Mouse (Mus musculus) thymus, adult 18-20 months (tissue): Measurements from ENCODE around the gene Cmtm7.

ENCODE experiments used
- DNase-seq, 2 experiments: peaks; one replicate each; pipeline ENCODE4 v3.0.0; 2022; ENCODE audit warnings: mixed read lengths in 2 of 2

The Cmtm7 gene

DNA sequence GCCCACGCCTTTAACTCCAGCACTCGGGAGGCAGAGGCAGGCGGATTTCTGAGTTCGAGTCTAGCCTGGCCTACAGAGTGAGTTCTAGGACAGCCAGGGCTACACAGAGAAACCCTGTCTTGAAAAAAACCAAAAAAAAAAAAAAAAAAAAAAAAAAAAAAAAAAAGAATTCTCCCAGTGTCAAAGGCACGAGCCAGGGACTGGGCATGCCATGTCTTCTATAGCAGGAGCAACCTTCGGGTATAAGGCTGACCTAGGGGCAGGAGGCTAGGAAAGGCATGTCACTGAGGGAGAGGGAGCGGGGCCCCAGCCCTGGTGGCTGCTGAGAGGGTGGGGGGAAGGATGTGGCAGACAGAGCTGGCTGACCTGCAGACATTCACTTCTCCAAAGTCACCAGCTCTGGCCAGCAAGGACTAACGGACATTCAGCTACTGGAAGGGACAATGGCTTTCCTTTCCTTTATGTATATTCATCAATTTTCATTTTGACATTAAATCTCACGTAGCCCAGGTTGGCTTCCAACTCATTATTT lies 12.2 kb upstream of the Cmtm7 start:
- DNase-seq = no peak

- DNase-seq = no peak
These were observed 8.3 kb upstream of the Cmtm7 start for GRCm38 (mm10) chr9:114789989-114790388.

DNA sequence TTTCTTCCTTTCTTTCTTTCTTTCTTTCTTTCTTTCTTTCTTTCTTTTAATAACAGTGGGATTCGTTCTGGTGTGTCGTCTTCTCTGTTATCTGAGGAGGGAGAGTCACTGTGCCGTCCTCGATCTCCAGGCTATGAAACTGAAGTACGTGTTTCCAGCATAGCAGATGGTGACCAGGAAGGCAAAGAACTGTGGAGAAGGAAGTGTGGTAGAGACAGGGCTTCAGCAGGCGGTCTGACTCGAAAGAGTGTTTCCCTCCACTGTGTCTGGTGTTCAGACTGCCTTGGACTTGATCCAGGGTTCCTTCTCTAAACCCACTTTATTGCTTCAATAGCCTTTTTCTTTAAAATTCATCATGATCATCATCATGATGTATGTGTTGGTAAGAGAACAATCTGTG lies 7.9 kb upstream of the Cmtm7 start:
- DNase-seq = no peak

GRCm38 (mm10) chr9:114788697-114789096 lies 7.0 kb upstream of the Cmtm7 start:
- no peak for DNase-seq

GRCm38 (mm10) chr9:114787716-114788115 lies 6.1 kb upstream of the Cmtm7 start:
- no peak for DNase-seq

- DNase-seq = no peak
These were observed 5.5 kb upstream of the Cmtm7 start for GRCm38 (mm10) chr9:114787134-114787533.

DNA sequence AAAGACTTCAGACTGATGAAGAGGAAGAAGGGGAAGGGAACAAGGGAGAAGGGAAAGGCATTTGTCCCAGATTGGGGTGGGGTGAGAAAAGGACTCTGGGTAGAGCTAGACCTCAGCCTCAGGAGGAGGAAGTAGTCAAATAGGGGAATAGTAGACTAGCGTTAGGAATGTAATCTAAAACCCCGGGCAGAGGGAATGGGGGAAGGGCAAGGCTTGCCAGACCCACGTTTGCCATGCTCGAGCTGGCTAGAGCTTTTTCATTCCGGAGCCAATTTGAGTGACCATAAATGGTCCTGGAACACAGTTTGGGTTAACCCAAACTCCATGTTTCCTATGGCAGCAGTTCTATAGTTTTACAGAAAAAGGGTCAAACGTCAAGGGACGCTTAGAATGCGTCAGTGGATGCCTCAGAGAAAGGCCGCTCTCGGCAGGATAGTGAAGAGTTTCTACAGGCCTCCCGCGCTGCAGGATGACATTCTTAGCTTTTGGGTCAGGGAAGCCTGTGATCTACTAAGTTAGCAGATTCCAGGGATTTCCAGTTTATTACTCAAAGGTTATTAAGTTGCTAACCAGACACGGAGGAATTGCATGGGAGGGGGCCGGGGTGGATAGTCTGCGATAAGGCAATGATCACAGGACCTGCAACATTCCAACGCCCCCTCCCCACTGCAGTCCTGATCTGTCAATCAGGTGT lies 3.9 kb upstream of the Cmtm7 start:
- DNase-seq = no peak

DNA sequence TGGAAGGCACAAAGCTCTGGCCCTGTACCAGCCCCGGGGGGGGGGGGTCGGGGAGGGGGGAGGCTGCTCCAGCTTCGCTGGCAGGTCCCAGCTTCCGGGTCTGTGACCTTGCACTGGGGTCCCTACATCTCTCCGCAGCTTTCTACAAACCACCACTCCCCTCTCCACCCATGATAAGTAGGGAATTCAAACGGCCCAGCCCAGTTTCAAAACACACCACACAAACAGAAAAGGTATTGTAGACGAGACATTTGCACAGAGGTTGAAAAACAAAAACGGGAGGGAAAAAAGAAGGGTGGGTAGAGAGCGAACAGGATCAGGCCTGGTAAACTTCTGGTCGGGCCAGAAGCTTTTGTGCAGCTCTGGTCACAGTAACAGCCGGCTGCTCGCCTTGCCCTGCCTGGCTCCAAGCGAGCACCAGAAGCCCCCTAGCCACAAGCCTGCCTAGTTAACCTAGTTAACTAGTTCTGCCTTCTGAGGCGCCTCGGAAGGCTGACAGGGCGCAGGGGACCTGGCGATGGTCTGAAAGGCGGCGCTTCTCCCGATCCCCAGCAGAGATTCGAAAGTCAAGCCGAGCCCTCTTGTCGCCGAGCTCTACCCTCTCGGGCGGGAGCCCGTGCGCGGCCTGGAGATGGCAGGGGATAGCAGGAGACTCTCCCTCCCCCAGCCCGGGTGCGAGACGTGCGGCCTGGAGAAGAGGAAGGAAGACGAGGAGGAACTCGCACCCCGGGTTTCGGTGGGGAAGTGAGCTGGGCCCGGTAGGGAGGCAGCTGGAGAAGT lies 720 bp downstream of the Cmtm7 start:
- DNase-seq = peak; percentile 55 to 69

DNA sequence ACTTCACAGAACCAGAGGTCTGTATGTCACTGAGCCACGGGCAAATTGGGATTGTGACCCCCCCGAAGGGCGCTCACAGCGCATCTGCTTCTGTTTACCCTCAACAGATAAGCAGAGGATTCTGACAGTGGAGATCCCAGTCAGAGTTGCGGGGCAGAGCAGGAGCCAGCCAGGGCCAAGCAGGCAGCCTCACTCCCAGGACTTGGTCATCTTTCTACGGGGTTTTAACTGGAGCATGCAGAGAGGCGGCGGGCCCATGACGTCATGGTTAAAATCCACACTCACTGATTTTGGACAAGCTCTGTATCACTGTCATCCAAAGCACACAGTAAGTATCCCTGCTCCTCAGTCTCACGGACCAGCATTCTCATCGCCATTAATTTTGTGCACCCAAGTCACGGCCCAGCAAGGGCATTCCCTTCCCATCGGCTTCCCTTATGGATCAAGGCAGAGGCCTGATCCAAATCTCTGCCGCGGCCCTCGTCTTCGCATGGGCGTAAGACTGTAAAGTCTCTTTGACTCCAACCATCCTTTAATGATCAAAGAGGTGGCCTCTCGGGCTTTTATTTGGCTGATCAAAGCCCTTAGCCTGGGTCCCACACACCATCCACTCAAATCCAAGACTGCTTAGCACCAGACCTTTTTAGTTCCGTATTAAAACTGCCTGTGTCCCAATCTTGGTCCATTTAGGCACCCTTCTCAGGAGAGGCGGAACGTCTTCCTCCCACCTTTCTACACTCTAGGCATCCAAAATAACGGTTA lies 1.5 kb downstream of the Cmtm7 start:
- DNase-seq = no peak

- no peak for DNase-seq
These were observed 2.8 kb downstream of the Cmtm7 start for GRCm38 (mm10) chr9:114778877-114779276.

- DNase-seq = peak in 1 of 2 experiments; percentile 40
These were observed 3.6 kb downstream of the Cmtm7 start for GRCm38 (mm10) chr9:114778047-114778390.

DNA sequence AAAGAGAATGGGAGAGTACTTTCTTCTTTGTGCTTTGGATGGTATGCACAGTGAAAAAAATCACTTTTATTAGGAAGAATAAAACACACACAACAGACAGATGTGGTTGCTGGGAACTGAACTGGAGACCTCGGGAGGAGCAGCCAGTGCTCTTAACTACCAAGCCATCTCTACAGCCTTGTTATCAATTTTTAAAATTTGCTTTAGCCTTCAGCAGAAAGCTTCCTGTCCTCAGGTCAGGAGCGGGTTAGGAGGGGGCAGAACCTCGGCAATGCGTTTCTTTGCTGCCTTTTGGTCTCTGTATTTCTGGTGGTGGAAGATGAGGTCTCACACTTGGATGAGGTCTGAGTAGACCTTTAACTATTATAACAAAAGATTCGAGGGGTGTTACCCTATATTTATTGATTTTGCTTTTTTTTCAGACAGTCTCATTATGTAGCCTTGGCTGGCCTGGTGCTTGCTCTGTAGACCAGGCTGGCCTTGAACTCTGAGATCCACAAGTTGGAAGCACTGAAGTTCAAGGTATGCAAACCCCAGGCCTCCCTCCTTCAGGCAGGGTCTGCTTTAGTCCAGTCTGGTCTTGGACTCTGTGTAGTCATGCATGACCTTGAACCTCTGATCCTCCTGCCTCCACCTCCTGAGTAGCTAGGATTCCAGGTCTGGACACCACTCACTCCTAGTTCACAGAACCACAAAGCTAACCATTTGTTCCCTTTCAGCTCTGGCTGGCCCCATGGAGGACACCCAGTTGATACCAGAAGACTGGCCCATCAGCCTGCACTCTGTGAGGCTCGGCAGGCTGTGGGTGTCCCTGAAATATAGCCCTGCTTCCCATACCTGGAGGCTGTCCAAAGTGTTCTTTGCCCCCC lies 4.2 kb downstream of the Cmtm7 start:
- DNase-seq = no peak

GRCm38 (mm10) chr9:114776361-114776760 lies 5.3 kb downstream of the Cmtm7 start:
- no peak for DNase-seq

- DNase-seq = peak; percentile 50 to 60
These were observed 6.4 kb downstream of the Cmtm7 start for GRCm38 (mm10) chr9:114775272-114775671.

- no peak for DNase-seq
These were observed 7.0 kb downstream of the Cmtm7 start for GRCm38 (mm10) chr9:114774629-114775028.

DNA sequence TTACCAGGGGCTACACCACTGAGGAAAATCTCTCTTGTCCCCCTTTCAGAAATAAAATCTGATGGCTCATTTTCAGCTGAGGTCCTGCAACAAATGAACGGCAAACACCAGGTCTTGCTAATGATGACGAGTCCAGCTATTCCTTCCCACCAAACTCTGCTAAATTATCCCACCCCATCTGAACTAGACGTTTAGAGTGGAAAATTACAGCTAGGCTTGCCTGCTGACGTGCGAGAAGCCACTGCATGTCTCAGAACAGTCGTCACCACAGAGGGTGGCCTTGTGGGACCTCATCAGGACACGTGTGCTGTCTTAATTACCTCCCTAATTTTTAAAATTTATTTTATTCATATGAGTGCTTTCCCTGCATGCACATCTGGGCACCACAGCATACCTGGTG lies 10.1 kb downstream of the Cmtm7 start:
- no peak for DNase-seq

- DNase-seq = peak in 1 of 2 experiments; percentile 41
These were observed 11.4 kb downstream of the Cmtm7 start for GRCm38 (mm10) chr9:114770224-114770623.

GRCm38 (mm10) chr9:114768066-114768465 lies 13.6 kb downstream of the Cmtm7 start:
- DNase-seq = no peak

GRCm38 (mm10) chr9:114767507-114767906 lies 14.1 kb downstream of the Cmtm7 start:
- DNase-seq = no peak

GRCm38 (mm10) chr9:114767030-114767429 lies 14.6 kb downstream of the Cmtm7 start:
- no peak for DNase-seq

DNA sequence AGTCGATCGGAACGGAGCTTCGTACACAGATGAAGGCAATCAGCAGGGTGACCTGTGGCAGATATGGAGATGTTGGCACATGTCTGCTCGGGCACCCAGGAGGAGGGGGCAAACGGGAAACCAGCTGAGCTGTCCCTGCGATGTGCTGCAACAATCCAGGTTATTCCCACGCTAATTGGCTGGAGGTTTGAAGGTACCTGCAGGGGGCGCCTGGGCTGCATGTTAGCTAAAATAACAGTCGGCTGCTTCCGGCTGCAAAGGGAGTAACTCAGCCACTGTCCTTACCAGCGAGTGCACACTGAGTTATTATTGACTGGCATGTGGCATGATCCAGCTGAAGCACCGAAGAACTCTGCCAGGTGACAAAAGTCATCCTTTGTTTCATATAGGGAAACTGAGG lies 18.3 kb downstream of the Cmtm7 start:
- DNase-seq = no peak

DNA sequence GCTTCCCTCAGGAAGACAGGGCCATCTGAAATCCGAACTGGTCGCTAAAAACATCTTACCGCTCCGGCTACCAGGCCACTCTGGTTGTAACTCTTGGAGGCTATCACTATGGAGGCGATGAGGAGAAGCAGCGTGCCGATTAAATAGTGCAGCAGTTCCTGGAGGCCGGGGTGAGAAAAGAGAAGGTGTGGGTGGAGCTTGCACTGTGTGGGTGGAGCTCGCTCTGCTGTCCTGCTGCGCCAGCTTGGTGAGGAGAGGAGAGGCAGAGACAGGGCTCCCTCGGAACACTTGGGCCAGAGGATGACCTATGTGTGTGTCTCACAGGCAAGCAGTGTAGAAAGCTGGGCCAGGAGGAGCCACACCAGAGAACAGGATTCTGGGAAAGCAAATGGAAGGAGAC lies 19.8 kb downstream of the Cmtm7 start:
- no peak for DNase-seq
